In the genomic region with DNA sequence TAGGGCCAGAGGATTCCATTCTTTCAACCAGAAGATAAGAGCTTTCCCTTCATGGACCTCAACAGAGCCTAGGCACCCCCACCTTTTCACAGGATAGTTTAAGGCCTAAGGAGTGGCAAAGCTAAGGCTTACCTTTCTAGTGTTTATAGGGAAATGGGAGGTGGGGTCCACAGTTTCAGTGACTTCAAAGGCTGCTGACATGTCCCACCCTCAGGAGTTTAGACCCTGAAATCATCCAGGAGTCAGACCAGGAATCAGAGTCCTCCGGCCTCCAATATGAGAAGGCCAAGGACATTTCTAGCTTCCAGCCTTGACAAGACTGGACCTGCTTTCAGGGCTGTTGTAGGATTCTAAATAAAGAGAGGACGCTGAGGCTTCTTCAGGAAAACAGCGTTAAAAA, we compare ENCODE assay signal across 24 mouse cellular contexts.
"Had no signal": no experiment of that assay in that cellular context is flagged by ENCODE, and none has a peak within 500 bp of the region (broad histone marks: within the 10 kb centered on the region; RNA-seq: fewer than 3 reads in every experiment).

No protein-coding gene starts in this region.

- ATAC-seq: hindbrain, postnatal 0 days; intestine, embryonic 16.5 days; liver, embryonic 12.5 days had no signal

- H3K9me3 ChIP-seq: heart, embryonic 13.5 days; heart, embryonic 15.5 days; hindbrain, embryonic 10.5 days; hindbrain, embryonic 12.5 days; hindbrain, embryonic 15.5 days; kidney, embryonic 15.5 days; limb, embryonic 15.5 days; liver, embryonic 12.5 days had no signal

- H3K27me3 ChIP-seq: heart, embryonic 13.5 days; heart, embryonic 15.5 days; hindbrain, embryonic 12.5 days; hindbrain, embryonic 15.5 days; kidney, embryonic 15.5 days; limb, embryonic 13.5 days; limb, embryonic 15.5 days; liver, embryonic 12.5 days had no signal

- H3K36me3 ChIP-seq: heart, embryonic 13.5 days; heart, embryonic 15.5 days; hindbrain, embryonic 10.5 days; hindbrain, embryonic 12.5 days; hindbrain, embryonic 15.5 days; kidney, embryonic 15.5 days; limb, embryonic 13.5 days; limb, embryonic 15.5 days; liver, embryonic 12.5 days had no signal

- H3K4me1 ChIP-seq: hindbrain, embryonic 10.5 days; hindbrain, embryonic 12.5 days; hindbrain, embryonic 15.5 days; kidney, embryonic 15.5 days; limb, embryonic 13.5 days; limb, embryonic 15.5 days had no signal

- H3K4me3 ChIP-seq: gastrocnemius, adult 2 months; heart, adult 2 months; heart, embryonic 13.5 days; heart, embryonic 15.5 days; hindbrain, embryonic 10.5 days; hindbrain, embryonic 12.5 days; hindbrain, embryonic 15.5 days; kidney, embryonic 15.5 days; limb, embryonic 13.5 days; limb, embryonic 15.5 days; liver, embryonic 12.5 days had no signal

- DNase-seq: gastrocnemius, adult 2 months; gastrocnemius, postnatal 10 days; gastrocnemius, postnatal 25 days; heart, adult 2 months; heart, postnatal 4 days; kidney, adult 11 months; kidney, adult 2 months; kidney, adult 9 months; kidney, postnatal 14 days; kidney, postnatal 36 days; layer of hippocampus, adult 9-11 months; layer of hippocampus, postnatal 36 days; left cerebral cortex, postnatal 4 days had no signal
